Mouse (Mus musculus) T-cell, adult 66 days (primary cell): Measurements from ENCODE around the gene Nemf. TPM values are rescaled to one million over a fixed set of nuclear protein-coding genes. Genes with fewer than 3 reads are reported as not detected.

Source experiments
- total RNA-seq, 2 experiments: library from RNA; stranded (reverse); gene quantifications; 3 replicates in 1 of 2; 4 replicates in 1 of 2; pipeline ENCODE4 v1.2.4; 2023

Nemf gene
- total RNA-seq, result 100 to 1,000 TPM in 1 of 2 experiments, 10 to 100 TPM in 1; 99.2 to 103 TPM

DNA sequence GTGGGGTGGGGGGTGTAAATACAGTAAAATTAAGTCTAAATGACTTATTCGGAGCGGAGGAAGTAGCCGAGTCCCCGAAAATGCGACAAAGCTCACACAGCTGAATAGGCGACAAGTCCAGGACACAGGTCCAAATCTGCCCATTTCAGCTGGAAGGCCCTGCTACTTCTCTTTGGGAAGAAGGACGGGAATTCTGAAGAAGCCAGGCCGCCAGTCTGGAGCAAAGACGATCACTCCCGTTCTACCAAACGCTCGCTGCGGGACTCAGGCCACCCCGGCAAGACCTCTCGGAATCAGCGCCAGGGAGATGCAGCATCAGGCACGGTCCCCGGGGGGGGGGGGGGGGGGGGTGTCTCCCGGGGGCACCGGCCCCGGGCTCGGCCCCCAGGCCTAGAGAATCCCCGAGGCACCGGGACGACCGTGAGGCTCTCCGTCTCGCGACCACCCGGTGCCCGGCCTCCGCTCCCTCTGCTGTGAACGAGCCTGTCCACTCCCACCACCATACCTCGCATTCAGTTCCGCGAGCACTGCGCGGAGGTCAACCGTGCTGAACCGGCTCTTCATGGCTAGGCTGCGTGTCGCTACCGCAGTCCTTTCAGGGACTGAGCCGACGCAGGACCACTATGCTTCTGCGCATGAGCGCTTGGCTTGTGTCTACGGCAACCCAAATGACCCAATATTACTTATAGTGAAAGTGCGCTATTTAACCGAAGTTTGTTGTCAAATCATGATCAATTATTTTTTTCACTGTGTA, at the start of gene Nemf:
Nemf (minus strand) TSS at position 620 of the 754 bp plus-strand sequence.

GRCm38 (mm10) chr12:69371854-69372671, 15.1 kb upstream of the Nemf start, which contains the start of the genes Arf6 and Gm9887:
TSS of gene Arf6 (plus strand) at chr12:69372150.
TSS of gene Gm9887 (minus strand) at chr12:69372458.

DNA sequence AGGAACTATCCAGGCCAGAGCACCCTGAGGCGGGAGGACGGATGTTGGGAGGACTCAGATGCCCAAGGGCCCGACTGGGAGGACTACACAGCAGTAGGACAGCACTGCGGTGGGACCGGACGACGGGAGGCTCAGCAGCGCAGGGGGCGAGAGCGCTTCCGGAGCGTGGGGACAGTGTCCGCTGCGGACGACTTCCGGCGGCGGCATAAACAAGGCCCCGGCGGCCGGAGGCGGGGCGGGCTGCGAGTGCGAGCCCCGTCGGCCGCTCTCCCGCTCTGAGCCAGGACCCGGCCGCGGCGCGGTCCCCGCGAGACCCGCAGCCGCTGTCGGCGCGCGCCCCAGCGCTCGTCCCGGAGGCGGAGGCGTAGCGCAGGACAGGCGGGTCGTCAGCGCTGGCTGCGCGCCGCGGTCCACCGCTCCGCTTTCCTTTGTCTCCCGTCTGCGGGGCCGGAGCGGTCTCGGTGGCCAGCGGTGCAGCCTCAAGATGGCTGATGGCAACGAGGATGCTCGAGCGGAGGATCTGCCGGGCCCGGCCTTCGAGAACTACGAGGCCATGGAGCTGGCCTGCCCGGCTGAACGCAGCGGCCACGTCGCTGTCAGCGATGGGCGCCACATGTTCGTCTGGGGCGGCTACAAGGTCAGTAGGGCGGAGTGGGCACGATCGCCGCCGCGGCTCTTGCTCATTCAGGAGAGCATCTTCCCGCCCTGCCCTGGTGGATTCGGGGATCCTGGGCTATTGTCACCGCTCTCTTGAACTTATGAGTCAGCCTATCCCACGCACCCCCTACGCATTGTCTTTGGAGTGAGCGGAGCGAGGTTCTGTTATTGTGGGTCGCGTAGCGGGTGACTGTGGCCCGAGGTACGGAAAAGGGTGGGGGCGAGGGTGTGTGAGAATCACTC, 60.2 kb downstream of the Nemf start, which contains the start of gene Klhdc2:
Klhdc2 (plus strand) TSS at position 171 of the 900 bp plus-strand sequence.

Other genes starting within 250 kb of the Nemf start
- gene Rps29, start 198.0 kb downstream of the Nemf start, total RNA-seq, result 1,000 to 10,000 TPM; 6,548 to 6,963 TPM
- gene Lrr1, start 188.4 kb downstream of the Nemf start, total RNA-seq, result not detected
- 100 to 1,000 TPM; 458 to 505 TPM for gene Rpl36al, start 173.1 kb downstream of the Nemf start, total RNA-seq
- 10 to 100 TPM; 36.3 to 42.5 TPM for gene Mgat2, start 173.0 kb downstream of the Nemf start, total RNA-seq
- 10 to 100 TPM; 12.6 to 12.9 TPM for gene Gm49383, start 160.1 kb downstream of the Nemf start, total RNA-seq
- gene Dnaaf2, start 158.7 kb downstream of the Nemf start, total RNA-seq, result 1 to 10 TPM; 4.2 to 4.5 TPM
- gene Gm49384, start 152.9 kb downstream of the Nemf start, total RNA-seq, result 1 to 10 TPM; 4.5 to 5.5 TPM
- gene Pole2, start 129.0 kb downstream of the Nemf start, total RNA-seq, result 10 to 100 TPM; 19.7 to 22.5 TPM
- 10 to 100 TPM; 27.0 to 32.3 TPM for gene Klhdc1, start 116.0 kb downstream of the Nemf start, total RNA-seq
- gene Klhdc2, start 60.5 kb downstream of the Nemf start, total RNA-seq, result 10 to 100 TPM; 81.7 to 86.4 TPM
- 100 to 1,000 TPM; 223 TPM for gene Arf6, start 15.0 kb upstream of the Nemf start, total RNA-seq
- 1 to 10 TPM; 2.4 to 3.3 TPM for gene Gm9887, start 15.3 kb upstream of the Nemf start, total RNA-seq
- 10 to 100 TPM; 16.6 to 18.4 TPM for gene Vcpkmt, start 225.9 kb upstream of the Nemf start, total RNA-seq